Mouse (Mus musculus): Measurements from ENCODE around the gene Tia1.
"Not testable (repeated sequence)": the region's sequence is repeated elsewhere in the genome, so short reads cannot be mapped to it uniquely, and the experiment has no call there.

Tia1 gene

DNA sequence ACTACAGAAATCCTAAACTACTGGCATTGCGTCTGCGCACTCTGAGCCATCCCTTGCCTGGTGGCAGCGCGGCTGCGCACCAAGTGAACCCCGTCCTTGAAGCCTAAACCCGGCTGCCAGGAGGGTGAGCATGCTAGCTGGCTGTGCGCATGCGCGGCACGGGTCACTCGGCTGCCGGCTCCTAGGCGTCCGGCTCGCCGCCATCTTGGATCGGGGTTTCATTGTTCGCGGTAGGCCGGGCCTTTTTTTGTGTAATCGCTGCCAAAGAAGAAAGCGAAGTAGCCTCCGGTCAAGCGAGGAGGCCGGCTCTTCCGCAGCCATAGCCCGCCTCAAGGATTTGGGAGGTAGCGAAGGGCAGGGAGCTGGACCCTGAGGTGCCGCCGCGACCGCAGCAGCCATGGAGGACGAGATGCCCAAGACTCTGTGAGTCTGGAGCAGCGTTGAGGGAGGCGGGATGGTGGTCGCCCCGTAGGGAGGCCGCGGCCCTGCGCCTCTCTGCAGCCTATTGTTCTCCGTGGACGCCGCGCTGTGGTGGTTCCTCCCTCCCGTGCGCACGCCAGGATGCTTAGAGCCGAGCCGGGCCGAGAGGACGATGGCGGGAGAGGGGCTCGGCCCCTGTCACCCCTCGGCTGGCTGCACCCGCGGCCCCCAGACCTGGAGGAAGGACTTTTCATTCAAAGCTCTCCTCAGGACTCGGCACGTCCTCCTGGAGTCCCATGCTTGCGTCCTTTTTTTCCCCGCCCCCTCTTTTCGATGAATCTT lies at the start of gene Tia1:
Gene Tia1, plus strand, starts transcription at position 120 of the 762 bp plus-strand sequence.
- peak; percentile 93 for DNase-seq (ENCODE audit: low spot score)

DNA sequence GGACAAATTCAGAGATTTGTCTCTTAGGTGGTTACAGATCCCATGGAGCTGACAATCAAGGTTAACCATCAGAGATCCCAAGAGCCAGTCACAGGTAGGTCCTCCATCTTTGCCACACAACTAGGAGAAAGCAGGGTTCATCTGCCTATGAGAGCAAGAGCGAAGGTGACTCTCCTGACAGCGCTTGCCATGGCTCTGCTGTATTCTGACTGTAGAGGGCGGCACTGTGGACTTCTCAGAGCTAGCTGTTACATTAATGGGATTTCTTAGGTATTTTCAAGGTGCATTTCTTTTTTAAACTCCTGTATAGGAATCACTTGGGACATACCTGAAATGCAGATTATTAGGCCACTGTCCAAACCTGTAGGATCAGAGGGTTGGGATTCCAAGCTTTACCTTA lies 49.1 kb upstream of the Tia1 start:
- DNase-seq (ENCODE audit: low spot score), result no peak

DNA sequence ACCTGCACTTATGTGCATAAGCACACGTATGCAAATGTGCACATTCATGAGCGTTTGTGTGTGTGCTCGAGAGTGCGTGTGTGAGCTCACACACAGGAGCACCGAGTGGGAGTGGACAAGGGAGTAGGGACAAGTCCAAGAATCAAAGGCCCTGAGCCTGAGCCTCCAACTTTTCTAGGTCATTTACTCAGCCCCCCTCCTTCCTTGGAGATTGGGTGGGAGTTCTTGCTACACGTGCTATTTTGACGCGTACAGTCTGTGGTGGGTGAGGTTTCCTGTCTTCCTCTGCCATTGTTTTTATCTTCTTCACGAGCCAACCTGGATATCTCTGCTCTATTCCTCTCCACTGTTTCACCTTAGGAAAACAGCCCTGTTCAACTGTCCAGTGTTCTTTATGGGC lies 47.1 kb upstream of the Tia1 start:
- DNase-seq (ENCODE audit: low spot score), result no peak

DNA sequence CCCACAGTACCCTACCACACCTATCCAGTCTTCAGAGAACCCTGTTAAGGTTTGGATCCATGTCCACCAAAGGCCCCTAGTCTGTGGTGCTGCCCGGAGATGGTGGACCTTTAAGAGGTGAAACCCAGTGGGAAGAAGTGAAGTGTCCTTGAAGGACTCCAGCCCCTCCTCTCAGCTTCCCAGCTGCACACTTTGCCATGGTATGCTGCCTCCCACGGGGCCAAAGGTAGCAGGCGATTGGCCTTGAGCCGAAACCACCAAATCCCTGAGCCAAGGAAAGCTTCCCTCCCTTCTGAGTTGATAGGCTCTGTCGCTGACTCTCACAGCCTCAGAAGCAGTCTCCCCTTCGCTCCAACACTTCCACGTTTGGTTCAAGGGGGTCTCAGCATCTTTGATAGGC lies 43.3 kb upstream of the Tia1 start:
- DNase-seq (ENCODE audit: low spot score), result no peak

DNA sequence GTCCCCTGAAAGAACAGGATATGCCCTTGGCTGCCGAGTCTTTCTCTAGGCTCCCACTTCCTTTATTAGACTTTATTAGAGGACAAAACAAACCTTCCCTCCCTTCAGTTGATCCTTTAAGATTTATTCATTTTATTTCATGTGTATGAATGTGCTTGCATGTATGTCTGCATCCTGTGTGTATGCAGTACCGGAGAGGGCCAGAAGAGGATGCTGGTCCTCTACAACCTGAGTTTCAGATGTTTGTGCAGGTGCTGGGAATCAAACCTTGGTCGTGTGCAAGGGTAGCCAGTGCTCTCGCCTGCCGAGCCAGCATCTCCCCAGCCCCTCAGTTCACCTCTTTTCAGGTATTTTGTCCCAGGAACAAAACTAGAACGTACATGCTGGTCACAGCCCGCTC lies 42.6 kb upstream of the Tia1 start:
- no peak for DNase-seq (ENCODE audit: low spot score)

DNA sequence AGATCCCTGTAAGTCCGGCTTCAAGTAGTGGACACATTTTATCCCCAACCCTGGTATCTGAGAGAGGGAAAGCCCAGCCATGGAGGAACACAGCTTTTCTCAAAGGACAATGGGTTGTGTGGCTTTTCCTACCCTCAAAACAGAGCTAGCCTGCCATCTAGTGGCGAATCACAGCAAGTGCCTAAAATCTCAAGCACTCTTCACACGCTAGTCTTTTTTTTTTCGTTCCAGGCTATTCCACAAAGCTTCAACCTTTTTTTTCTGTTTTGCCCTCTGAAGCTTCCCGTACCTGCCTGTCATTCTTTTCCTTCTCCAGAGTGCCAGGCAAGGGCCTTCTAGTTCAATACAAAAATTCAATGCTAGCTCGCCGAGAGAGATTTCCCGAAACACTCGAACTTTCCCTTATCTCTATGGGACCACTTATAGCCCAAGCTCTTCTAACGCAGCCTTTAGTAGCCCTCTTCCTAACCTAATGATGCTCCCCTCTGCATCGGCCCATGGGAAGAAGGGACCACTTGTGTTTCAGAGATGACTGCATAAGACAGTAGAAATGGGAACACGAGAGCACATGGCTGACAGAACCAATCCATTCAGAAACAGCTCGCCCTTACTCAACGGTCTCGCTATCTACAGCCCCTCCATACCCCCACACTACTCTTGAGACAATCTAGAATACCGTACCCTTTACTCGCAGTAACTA lies 39.4 kb upstream of the Tia1 start:
- peak; percentile 79 for DNase-seq (ENCODE audit: low spot score)

DNA sequence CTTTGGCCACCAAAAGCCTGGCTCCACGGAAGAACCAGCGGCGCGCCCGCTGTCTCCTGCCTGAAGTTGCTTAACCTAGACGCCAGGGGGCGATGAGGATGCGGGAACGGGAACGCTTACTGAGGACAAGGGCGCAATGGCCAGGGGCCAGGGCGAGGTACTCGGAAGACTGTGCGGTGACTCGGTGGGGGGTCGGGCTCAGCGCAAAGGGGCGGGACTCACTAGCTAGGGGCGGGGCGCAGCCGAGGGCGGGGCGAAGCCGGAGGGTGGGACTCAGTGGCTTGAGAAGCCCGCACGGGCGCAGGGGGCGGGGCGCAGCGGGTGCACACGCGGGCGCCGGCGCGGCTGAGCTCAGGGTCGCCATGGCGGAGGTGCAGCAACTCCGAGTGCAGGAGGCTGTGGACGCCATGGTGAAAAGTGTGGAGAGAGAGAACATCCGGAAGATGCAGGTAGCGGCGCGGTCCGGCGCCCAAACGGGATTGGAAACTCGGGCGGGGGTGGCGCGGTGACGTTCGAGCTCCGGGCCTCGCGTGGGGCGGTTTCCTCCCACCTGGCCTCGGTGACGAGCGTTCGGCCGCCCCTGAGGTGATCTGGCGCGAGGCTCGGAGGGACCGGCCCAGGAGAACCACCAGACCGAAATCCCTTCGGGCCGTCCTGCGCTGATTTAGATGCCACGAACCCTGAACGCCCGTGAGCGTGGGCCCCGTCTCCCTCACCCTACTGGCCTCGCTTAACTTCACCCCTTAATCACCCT lies 38.5 kb upstream of the Tia1 start, which contains the start of gene Fam136a:
Gene Fam136a, plus strand, starts transcription at position 276 of the 754 bp plus-strand sequence.
- peak; percentile 95 for DNase-seq (ENCODE audit: low spot score)

DNA sequence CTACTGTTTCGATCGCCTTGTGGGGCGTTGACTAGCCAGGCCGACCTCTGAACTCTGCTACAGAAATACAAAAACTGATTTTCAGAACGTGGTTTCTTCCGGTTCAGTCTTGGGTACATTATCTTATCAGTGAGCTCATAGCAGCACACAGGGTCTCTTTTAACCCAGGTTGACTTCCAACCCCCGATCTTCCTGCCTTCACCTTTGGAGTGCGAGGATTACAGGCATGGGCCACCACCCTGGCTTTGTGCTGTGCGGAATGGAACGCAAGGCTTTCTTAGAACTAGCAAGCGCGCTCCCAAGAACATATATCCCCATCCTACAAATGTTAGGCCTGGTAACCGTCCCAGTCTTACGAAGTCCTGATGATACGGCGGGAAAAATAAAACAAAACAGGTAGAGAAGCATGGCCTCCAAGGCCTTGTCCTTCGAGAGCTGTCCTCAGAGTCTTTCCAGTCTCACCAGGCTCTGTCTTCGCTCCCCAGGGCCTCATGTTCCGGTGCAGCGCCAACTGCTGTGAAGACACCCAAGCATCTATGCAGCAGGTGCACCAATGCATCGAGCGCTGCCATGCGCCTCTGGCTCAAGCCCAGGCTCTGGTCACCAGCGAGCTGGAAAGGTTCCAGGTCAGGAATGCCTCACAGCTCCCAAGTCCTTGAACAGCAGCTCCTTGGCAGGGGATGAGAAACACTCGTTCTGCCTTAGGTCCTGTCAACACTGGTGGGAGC lies 37.7 kb upstream of the Tia1 start:
- DNase-seq (ENCODE audit: low spot score), result peak; percentile 21

DNA sequence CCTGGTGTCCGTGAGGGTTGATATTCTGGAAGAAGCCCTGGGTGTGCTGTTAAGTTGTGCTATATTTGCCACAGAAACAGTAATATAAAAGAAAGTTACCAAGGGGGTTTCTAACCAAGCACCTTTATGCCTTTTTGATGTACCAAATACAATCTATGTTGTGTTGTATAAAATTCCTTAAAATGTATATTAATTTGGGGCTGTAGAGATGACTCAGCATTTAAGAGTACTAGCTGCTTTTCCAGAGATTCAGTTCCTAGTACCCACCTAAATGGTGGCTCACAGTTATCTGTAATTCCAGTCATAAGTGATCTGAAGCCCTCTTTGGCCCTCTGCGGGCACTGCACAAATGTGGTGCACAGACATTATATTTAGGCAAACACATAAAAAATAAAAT lies 37.2 kb upstream of the Tia1 start:
- no peak for DNase-seq (ENCODE audit: low spot score)

DNA sequence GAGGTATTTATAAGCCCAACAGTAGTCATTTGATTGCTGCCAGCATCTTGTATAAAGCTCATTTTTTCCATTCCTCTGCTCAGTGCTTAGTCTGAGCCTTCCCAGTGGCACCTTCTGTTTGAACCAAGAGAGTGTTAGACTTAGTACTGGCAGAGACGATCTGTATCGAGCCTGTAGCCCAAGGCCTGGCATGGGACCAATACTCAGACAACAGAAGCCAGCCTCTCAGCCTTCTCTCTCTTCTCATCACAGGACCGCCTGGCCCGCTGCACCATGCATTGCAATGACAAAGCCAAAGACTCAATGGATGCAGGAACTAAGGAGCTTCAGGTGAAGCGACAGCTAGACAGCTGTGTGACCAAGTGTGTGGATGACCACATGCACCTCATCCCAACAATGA lies 35.5 kb upstream of the Tia1 start:
- DNase-seq (ENCODE audit: low spot score), result no peak

DNA sequence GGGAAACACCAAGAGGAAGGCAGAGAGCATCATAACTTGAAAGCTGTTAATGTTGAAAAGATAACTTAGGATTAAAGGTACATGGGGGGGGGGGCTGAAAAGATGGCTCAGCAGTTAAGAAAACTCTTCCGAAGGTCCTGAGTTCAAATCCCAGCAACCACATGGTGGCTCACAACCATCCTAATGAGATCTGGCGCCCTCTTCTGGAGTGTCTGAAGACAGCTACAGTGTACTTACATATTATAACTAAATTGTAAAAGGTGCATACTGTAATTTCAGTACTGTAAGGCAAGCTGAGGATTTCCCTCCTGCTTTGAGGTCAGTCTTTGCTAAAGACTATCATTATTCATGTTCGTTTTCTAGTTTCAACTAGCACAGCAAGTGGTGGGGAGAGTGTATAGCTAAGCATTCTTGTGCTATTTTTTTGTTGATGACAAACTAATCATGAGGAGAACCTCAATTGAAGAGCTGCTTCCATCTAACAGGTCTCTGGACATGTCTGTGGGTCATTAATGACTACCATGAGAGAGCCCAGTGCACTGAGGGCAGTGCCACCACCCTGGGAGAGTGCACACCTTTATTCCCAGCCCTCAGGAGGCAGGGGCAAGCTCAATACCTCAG lies 33.8 kb upstream of the Tia1 start:
- DNase-seq (ENCODE audit: low spot score), result no peak

DNA sequence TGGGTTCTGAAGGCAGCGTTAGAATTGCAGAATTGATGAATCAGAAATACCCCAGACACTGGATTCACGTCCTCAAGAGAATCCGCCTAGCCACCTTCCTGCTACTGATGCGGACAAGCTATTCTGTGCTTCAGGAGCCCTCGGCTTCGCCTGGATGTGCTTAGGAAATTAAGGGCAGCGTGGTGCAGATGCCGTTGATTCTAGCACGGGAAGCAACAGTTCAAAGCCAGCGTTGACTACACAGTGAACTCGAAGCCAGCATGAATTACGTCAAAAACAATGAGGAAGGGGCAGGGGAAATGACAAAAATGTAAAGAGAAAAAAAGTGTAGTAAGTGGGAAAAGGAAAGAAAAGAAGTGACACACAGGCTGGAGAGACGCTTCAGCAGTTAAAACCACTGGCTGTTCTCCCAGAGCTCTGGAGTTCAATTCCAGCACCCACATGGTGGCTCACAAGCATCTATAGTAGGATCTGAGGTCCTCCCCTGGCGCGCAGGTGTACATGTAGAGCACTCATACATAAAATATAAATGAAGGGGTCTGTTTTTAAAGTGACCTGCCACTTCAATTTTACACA lies 33.2 kb upstream of the Tia1 start, which contains the start of gene Snrpg:
Gene Snrpg, plus strand, starts transcription at position 541 of the 576 bp plus-strand sequence.
- DNase-seq (ENCODE audit: low spot score), result no peak

DNA sequence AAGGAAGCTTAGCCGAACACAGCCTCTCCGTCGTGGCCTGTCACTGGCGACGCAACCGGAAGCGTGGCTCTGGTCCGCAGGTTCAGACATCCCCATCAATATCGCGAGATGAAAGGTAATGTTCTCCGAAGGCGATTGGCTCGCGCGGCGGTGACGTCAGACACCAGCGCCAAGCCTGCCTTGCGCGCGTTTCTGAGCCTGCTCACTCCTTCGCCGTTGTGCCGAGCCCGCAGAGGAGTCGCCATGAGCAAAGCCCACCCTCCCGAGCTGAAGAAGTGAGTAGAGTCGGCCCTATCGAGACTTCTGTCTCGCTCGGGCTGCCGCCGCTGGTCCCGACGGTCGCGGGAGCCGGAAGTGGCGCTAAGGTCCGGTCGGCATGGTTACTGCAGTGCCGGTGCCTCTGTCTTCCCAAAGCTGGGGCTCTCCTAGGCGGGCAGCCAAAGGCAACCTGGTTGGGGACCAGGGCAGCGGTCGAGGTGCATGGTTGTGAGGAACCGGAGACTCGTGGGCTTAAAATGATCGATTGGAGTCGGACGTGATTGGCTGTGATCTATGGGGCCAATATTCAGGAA lies 32.6 kb upstream of the Tia1 start:
- peak; percentile 93 for DNase-seq (ENCODE audit: low spot score)

DNA sequence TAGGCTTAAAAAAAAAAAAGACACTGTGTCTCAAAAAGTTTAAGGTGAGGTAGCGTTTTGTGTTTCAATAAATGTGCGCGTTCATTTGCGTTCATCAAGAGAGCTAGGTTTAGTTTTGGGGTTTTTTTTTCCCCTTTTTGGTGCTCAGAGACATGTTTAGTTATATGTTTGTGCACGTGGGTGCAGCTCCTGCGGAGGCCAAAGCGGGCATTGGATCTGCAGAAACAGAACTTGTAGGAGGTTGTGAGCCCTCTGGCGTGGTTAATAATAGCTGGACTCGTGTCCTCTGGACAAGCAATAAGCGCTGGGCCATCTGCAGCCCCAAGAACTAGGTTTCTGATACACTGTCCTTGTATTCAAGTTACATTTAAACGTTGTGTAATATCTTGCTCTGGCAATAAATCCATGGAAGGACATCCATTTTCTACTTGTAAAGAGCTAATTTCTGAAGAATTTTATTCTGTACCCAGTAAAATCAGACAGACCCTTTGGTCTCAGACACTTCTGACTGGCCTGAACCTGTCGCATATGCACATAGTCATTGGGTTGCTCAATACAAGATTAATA lies 32.0 kb upstream of the Tia1 start:
- DNase-seq (ENCODE audit: low spot score), result no peak

DNA sequence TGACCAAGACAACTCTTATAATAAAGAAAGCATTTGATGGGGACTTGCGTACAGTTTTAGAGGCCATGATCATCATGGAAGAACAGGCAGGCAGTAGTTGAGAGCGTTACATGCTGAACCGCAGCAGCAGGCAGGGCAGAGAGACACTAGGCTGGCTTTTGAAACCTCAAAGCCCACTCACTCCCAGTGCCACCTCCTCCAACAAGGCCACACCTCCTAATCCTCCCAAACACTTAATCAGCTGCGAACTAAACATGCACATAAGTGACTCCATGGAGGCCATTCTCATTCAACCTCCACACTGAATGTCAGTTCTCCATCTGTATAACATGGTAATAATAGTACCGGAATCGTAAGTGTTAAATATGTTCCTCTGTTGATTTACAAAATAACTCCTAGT lies 30.5 kb upstream of the Tia1 start:
- DNase-seq (ENCODE audit: low spot score), result no peak

DNA sequence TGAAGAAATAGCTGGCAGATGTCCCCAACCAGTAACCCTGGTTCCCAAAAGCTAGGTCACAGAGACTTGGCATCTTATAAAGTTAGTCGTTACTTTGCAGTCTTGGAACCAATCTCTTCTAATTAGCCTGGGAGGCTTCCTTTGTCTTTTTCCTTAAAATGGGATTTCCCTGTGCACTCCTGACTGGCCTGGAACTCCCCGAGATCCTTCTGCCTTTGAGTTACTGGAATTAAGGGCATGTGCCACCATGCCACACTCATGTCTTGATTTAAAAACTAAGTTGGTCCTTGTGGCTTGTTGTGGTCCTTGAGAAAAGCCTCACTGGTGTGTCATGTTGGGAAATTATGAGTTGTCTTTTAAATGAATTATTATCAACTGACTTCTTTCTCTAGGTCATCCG lies 25.7 kb upstream of the Tia1 start:
- DNase-seq (ENCODE audit: low spot score), result no peak

DNA sequence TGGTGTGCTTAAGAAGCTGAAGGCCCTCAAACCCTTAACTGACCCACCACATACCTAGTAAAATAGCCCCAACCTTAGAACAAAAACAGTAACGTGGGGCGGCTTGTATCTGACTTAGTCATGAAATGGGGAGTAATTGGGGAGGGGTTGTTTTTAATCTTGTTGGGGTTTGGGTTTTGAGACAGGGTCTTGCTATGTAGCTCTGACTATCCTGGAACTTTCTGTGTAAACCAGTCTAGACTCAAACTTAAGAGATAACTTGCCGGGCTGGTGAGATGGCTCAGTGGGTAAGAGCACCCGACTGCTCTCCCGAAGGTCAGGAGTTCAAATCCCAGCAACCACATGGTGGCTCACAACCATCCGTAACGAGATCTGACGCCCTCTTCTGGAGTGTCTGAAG lies 23.9 kb upstream of the Tia1 start:
- DNase-seq (ENCODE audit: low spot score), result not testable (repeated sequence)

DNA sequence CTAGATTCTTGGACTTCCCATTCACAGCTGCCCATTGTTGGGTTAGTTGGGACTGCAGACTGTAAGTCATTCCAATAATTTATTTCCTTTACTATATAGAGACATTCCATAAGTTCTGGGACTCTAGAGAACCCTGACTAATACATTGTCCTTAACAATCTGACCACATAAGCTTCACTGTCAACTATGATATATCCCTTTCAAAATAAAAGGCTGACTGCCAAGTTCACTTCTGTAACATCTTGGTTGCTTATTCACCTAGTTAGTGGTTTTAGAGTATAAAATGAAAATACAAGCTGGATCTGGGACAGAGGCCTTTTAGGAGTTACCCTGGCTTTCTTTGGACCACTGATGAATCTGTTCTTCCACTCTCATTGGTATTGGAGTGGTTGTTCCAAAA lies 21.5 kb upstream of the Tia1 start:
- DNase-seq (ENCODE audit: low spot score), result no peak

DNA sequence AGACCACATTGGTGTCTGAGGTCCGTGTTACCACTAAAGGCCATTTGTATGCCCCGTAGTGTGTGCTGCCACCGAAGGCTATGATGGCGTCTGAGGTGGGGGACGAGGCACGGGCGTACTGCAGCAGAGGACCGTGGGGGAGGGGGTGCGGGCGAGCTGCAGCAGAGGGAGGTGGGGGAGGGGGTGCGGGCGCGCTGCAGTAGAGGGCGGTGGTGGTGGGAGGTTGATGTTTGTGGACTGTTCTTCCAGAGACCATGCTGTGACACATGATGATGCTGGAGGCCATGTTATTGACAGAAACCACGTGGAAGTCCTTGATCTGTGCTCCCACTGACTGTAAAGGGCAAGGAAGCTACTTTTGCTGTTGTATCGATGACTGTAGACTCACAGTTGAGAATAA lies 20.6 kb upstream of the Tia1 start:
- DNase-seq (ENCODE audit: low spot score), result no peak

DNA sequence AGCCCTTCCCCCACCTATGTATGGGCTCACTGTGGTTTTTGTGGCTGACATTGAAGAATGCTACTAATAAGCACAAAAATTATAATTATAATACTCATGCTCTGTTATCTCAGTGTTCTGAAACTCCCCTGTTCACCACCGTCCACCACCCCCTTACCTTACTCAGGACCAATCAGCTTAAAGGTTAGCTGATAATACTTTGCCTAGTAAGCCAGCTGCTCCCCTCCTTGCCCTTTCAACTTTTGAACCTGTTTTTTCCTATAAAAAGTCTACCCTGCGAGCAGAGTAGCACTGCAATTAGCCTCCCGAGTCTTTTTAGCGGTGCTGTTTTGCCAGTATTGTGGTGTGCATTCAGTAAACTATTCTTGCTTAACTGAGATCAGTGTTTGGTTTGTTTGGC lies 19.3 kb upstream of the Tia1 start:
- DNase-seq (ENCODE audit: low spot score), result no peak
